Mouse (Mus musculus) gastrocnemius, postnatal 4 days (tissue): ENCODE data around the gene Rfng. TPM values are rescaled to one million over a fixed set of nuclear protein-coding genes. Genes with fewer than 3 reads are reported as not detected.

Experiments
- total RNA-seq, 2 experiments: library from RNA; stranded (reverse); gene quantifications; 2 replicates each; pipeline ENCODE4 v1.2.3; 2021

Gene Rfng
- total RNA-seq, 2 experiments from 2014 or later: 8.3 to 10.9 TPM

Other genes with a start within 250 kb of the Rfng start
- 10 to 100 TPM; 74.0 to 81.3 TPM for gene Mcrip1, start 234.5 kb downstream of the Rfng start, total RNA-seq
- gene Ppp1r27, start 233.1 kb downstream of the Rfng start, total RNA-seq: 10 to 100 TPM; 80.7 to 99.3 TPM
- 100 to 1,000 TPM; 527 to 538 TPM for gene P4hb, start 211.0 kb downstream of the Rfng start, total RNA-seq
- 100 to 1,000 TPM; 278 to 300 TPM for gene Arhgdia, start 202.6 kb downstream of the Rfng start, total RNA-seq
- gene Alyref, start 185.8 kb downstream of the Rfng start, total RNA-seq: 100 to 1,000 TPM; 112 to 113 TPM
- gene Anapc11, start 185.8 kb downstream of the Rfng start, total RNA-seq: 10 to 100 TPM; 72.5 to 86.2 TPM
- gene Npb, start 175.7 kb downstream of the Rfng start, total RNA-seq: 1 to 10 TPM in 1 of 2 experiments, not detected in 1; 1.3 TPM
- gene Pcyt2, start 166.3 kb downstream of the Rfng start, total RNA-seq: 10 to 100 TPM; 36.6 to 41.4 TPM
- gene Sirt7, start 159.0 kb downstream of the Rfng start, total RNA-seq: 10 to 100 TPM; 12.2 to 12.6 TPM
- 10 to 100 TPM; 36.7 to 42.6 TPM for gene Mafg, start 150.6 kb downstream of the Rfng start, total RNA-seq
- gene Pycr1, start 140.4 kb downstream of the Rfng start, total RNA-seq: 10 to 100 TPM; 27.6 to 29.0 TPM
- 10 to 100 TPM; 81.2 to 83.4 TPM for gene Myadml2, start 136.0 kb downstream of the Rfng start, total RNA-seq
- 1 to 10 TPM; 1.2 to 1.7 TPM for gene Notum, start 123.0 kb downstream of the Rfng start, total RNA-seq
- 10 to 100 TPM; 48.6 to 55.3 TPM for gene Aspscr1, start 111.2 kb downstream of the Rfng start, total RNA-seq
- 10 to 100 TPM; 33.7 to 48.7 TPM for gene Cenpx, start 70.5 kb downstream of the Rfng start, total RNA-seq
- gene Lrrc45, start 70.3 kb downstream of the Rfng start, total RNA-seq: 10 to 100 TPM; 16.0 to 21.0 TPM
- 1 to 10 TPM; 2.5 to 4.8 TPM for gene Rac3, start 62.7 kb downstream of the Rfng start, total RNA-seq
- 1 to 10 TPM; 4.8 to 5.3 TPM for gene Dcxr, start 56.9 kb downstream of the Rfng start, total RNA-seq
- 10 to 100 TPM in 1 of 2 experiments, 1 to 10 TPM in 1; 9.5 to 10.4 TPM for gene Cbr2, start 52.1 kb downstream of the Rfng start, total RNA-seq
- 10 to 100 TPM; 26.7 to 27.1 TPM for gene Hmga1b, start 21.4 kb downstream of the Rfng start, total RNA-seq
- 10 to 100 TPM; 67.1 to 70.9 TPM for gene Gps1, start 65 bp upstream of the Rfng start, total RNA-seq
- gene Dus1l, start 12.2 kb upstream of the Rfng start, total RNA-seq: 10 to 100 TPM; 37.8 TPM
- 10 to 100 TPM; 48.6 to 49.9 TPM for gene Fasn, start 40.3 kb upstream of the Rfng start, total RNA-seq
- gene Ccdc57, start 148.7 kb upstream of the Rfng start, total RNA-seq: 1 to 10 TPM; 6.2 TPM
- 100 to 1,000 TPM; 151 to 160 TPM for gene Slc16a3, start 164.3 kb upstream of the Rfng start, total RNA-seq
- 100 to 1,000 TPM in 1 of 2 experiments, 10 to 100 TPM in 1; 85.4 to 111 TPM for gene Csnk1d, start 207.1 kb upstream of the Rfng start, total RNA-seq